Mouse (Mus musculus) liver, adult 2 months (tissue): ENCODE data around the gene Dock6.

Experiments used
- CTCF ChIP-seq: fragments of 200-500 bp; IDR thresholded peaks from 2 replicates; pipeline ENCODE4 v1.5.1; 2011; ENCODE audit warnings: low read depth, low read length, control low read depth
- POLR2A ChIP-seq: fragments of 200-500 bp; IDR thresholded peaks from 2 replicates; pipeline ENCODE4 v1.6.1; 2011; ENCODE audit warnings: low read length, control low read depth; ENCODE audit not compliant: insufficient read depth; ENCODE audit errors: extremely low read depth

DNA sequence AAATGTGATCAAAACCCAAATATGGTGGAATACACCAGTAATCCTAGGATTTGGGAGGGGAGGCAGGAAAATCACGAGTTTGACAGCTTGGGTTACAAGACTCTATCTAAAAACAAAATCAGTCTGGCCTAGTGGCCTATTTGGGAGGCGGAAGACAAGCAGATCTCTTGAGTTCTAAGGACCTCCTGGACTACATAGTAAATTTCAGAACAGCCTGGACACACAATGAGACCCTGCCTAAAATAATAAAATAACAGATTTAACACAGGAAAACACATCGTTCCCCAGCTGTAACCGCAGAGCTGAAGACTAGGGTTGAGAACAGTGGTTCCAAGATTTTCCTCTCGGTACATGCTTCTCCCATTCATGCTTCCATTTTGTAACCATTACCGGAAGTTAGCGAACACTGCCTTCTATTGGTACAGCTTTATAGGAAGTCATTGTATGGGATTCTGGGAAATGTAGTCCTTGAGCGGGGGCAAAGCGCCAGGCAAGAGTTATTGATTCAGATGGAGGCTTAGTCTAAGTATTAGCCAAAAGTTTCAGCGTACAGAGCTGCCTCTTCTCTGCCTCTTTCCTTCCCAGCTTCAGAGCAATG lies 48.9 kb upstream of the Dock6 start:
- TF ChIP-seq CTCF (no peak), POLR2A (no peak)
